In genomic region chr12:88297171-88297570, GRCm38 (mm10) we compare ENCODE assay signal across 39 mouse cellular contexts. TPM values are rescaled to one million over a fixed set of nuclear protein-coding genes. Genes with fewer than 3 reads are reported as not detected.
"Had no signal": no experiment of that assay in that cellular context is flagged by ENCODE, and none has a peak within 500 bp of the region (broad histone marks: within the 10 kb centered on the region; RNA-seq: fewer than 3 reads in every experiment).

No protein-coding gene starts in this region.

RNA-seq across cellular contexts. Expression of gene Gm5662, which starts 22.9 kb away (rescaled TPM):
- total RNA-seq: left cerebral cortex, postnatal 10 days; left cerebral cortex, postnatal 14 days; left cerebral cortex, postnatal 25 days; left cerebral cortex, postnatal 36 days; left cerebral cortex, postnatal 4 days; liver, adult 2 months; megakaryocyte progenitor cell, adult 5-6 weeks; megakaryocyte, adult 5-6 weeks; megakaryocyte-erythroid progenitor cell, adult 5-6 weeks; midbrain, postnatal 0 days; monocyte, adult 5-6 weeks had no signal
- polyA plus RNA-seq: limb, embryonic 10.5 days; limb, embryonic 11.5 days; limb, embryonic 12.5 days; limb, embryonic 13.5 days; limb, embryonic 14.5 days; limb, embryonic 15.5 days; liver, adult 2 months; liver, embryonic 11.5 days; liver, embryonic 12.5 days; liver, embryonic 13.5 days; liver, embryonic 14.5 days; liver, embryonic 15.5 days; liver, embryonic 16.5 days; liver, postnatal 0 days; lung, adult 2 months; lung, embryonic 14.5 days; lung, embryonic 15.5 days; lung, embryonic 16.5 days; lung, postnatal 0 days; macrophage; midbrain, embryonic 10.5 days; midbrain, embryonic 11.5 days; midbrain, embryonic 12.5 days; midbrain, embryonic 13.5 days; midbrain, embryonic 14.5 days; midbrain, embryonic 15.5 days; midbrain, embryonic 16.5 days; midbrain, postnatal 0 days; neural tube, embryonic 11.5 days; neural tube, embryonic 12.5 days had no signal

RNA-seq across cellular contexts. Expression of gene Gm5039, which starts 26.7 kb away (rescaled TPM):
- total RNA-seq: left cerebral cortex, postnatal 10 days; left cerebral cortex, postnatal 14 days; left cerebral cortex, postnatal 25 days; left cerebral cortex, postnatal 36 days; left cerebral cortex, postnatal 4 days; liver, adult 2 months; megakaryocyte progenitor cell, adult 5-6 weeks; megakaryocyte, adult 5-6 weeks; megakaryocyte-erythroid progenitor cell, adult 5-6 weeks; midbrain, postnatal 0 days; monocyte, adult 5-6 weeks had no signal
- polyA plus RNA-seq: limb, embryonic 10.5 days; limb, embryonic 11.5 days; limb, embryonic 12.5 days; limb, embryonic 13.5 days; limb, embryonic 14.5 days; limb, embryonic 15.5 days; liver, adult 2 months; liver, embryonic 11.5 days; liver, embryonic 12.5 days; liver, embryonic 13.5 days; liver, embryonic 14.5 days; liver, embryonic 15.5 days; liver, embryonic 16.5 days; liver, postnatal 0 days; lung, adult 2 months; lung, embryonic 14.5 days; lung, embryonic 15.5 days; lung, embryonic 16.5 days; lung, postnatal 0 days; macrophage; midbrain, embryonic 10.5 days; midbrain, embryonic 11.5 days; midbrain, embryonic 12.5 days; midbrain, embryonic 13.5 days; midbrain, embryonic 14.5 days; midbrain, embryonic 15.5 days; midbrain, embryonic 16.5 days; midbrain, postnatal 0 days; neural tube, embryonic 11.5 days; neural tube, embryonic 12.5 days had no signal

RNA-seq across cellular contexts. Expression of gene Gm8332, which starts 47.3 kb away (rescaled TPM):
- total RNA-seq: left cerebral cortex, postnatal 10 days; left cerebral cortex, postnatal 14 days; left cerebral cortex, postnatal 25 days; left cerebral cortex, postnatal 36 days; left cerebral cortex, postnatal 4 days; liver, adult 2 months; megakaryocyte progenitor cell, adult 5-6 weeks; megakaryocyte, adult 5-6 weeks; megakaryocyte-erythroid progenitor cell, adult 5-6 weeks; midbrain, postnatal 0 days; monocyte, adult 5-6 weeks had no signal
- polyA plus RNA-seq: limb, embryonic 10.5 days; limb, embryonic 11.5 days; limb, embryonic 12.5 days; limb, embryonic 13.5 days; limb, embryonic 14.5 days; limb, embryonic 15.5 days; liver, adult 2 months; liver, embryonic 11.5 days; liver, embryonic 12.5 days; liver, embryonic 13.5 days; liver, embryonic 14.5 days; liver, embryonic 15.5 days; liver, embryonic 16.5 days; liver, postnatal 0 days; lung, adult 2 months; lung, embryonic 14.5 days; lung, embryonic 15.5 days; lung, embryonic 16.5 days; lung, postnatal 0 days; macrophage; midbrain, embryonic 10.5 days; midbrain, embryonic 11.5 days; midbrain, embryonic 12.5 days; midbrain, embryonic 13.5 days; midbrain, embryonic 14.5 days; midbrain, embryonic 15.5 days; midbrain, embryonic 16.5 days; midbrain, postnatal 0 days; neural tube, embryonic 11.5 days; neural tube, embryonic 12.5 days had no signal
